Mouse (Mus musculus): ENCODE data around the gene Nav2. TPM values are rescaled to one million over a fixed set of nuclear protein-coding genes. Genes with fewer than 3 reads are reported as not detected.

Gene Nav2
- polyA plus RNA-seq, 1 experiment: 38.5 TPM

DNA sequence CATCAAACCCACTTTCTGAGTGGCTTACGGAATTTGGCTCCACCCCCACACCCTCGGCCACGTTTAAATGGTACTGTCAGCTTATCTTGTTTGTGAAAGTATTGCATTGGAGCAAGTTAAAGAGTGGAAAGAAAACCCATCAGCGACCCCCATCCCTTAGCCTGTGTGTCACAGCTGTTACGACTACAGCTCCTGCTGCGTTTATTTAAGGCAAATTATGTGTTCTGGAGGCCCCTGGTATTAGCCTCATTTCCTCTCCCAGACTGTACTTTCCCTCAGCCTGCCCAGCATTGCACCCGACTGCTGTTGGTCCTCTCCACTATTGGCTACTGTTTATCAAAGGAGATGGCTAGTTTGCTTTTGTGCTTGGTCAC, 569.4 kb downstream of the Nav2 start:
- no peak for TF ChIP-seq POLR2A (IDR thresholded peaks at IDR 0.05; ENCODE audit: extremely low read depth, insufficient read depth, low read length)
- no peak for TF ChIP-seq CTCF (IDR thresholded peaks at IDR 0.05; ENCODE audit: extremely low read depth, insufficient read depth, low read length)
- H3K4me1 ChIP-seq (ENCODE audit: control insufficient read depth, insufficient read depth, low read length): peaks cover 9% of the 10 kb centered on the region; the same call in 1 of the 2 replicates
- H3K27ac ChIP-seq (ENCODE audit: insufficient read depth, low read length): peak overlapping the region; percentile 42; the same call in 1 of the 2 replicates
- H3K4me3 ChIP-seq (ENCODE audit: insufficient read depth, low read length): no peak overlapping the region

- Histone ChIP-seq H3K27ac (ENCODE audit: insufficient read depth, low read length) (no peak overlapping the region), H3K4me3 (ENCODE audit: insufficient read depth, low read length) (no peak overlapping the region), H3K4me1 (ENCODE audit: control insufficient read depth, insufficient read depth, low read length) (peaks cover 9% of the 10 kb centered on the region; the same call in 1 of the 2 replicates)
- TF ChIP-seq POLR2A (IDR thresholded peaks at IDR 0.05; ENCODE audit: extremely low read depth, insufficient read depth, low read length) (no peak), CTCF (IDR thresholded peaks at IDR 0.05; ENCODE audit: extremely low read depth, insufficient read depth, low read length) (no peak)
Observed at GRCm38 (mm10) chr7:49478886-49479285, 570.4 kb downstream of the Nav2 start.

DNA sequence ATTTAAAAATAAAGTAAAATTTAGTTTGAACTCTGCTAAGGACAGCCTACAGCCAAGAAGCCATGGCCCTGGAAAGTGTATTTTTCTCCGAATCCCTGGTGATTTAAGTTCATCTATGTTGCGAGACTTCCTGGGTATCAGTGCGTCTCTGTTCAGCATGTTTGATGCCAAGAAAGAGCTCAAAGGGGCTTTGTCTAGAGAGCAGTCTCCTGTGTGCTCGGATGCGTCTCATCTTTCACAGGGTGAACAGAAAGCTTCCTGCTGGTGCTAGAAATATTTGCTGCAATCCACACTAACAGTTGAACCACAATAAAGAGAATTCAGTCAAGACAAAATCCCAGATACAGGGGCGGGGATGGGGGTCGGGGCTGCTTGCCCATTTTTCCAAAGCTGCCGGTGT, 572.4 kb downstream of the Nav2 start:
- Histone ChIP-seq H3K27ac (ENCODE audit: insufficient read depth, low read length) (no peak overlapping the region), H3K4me3 (ENCODE audit: insufficient read depth, low read length) (no peak overlapping the region), H3K4me1 (ENCODE audit: control insufficient read depth, insufficient read depth, low read length) (peaks cover 10% of the 10 kb centered on the region; the same call in 1 of the 2 replicates)
- TF ChIP-seq CTCF (IDR thresholded peaks at IDR 0.05; ENCODE audit: extremely low read depth, insufficient read depth, low read length): no peak
- TF ChIP-seq POLR2A (IDR thresholded peaks at IDR 0.05; ENCODE audit: extremely low read depth, insufficient read depth, low read length): no peak

GRCm38 (mm10) chr7:49484036-49484744, 575.7 kb downstream of the Nav2 start:
- TF ChIP-seq POLR2A (IDR thresholded peaks at IDR 0.05; ENCODE audit: extremely low read depth, insufficient read depth, low read length): no peak
- no peak for TF ChIP-seq CTCF (IDR thresholded peaks at IDR 0.05; ENCODE audit: extremely low read depth, insufficient read depth, low read length)
- no peak overlapping the region for H3K4me3 ChIP-seq (ENCODE audit: insufficient read depth, low read length)
- H3K27ac ChIP-seq (ENCODE audit: insufficient read depth, low read length): 0 out of 2 replicates have a peak overlapping the region, but pooled peaks have one; percentile 6

DNA sequence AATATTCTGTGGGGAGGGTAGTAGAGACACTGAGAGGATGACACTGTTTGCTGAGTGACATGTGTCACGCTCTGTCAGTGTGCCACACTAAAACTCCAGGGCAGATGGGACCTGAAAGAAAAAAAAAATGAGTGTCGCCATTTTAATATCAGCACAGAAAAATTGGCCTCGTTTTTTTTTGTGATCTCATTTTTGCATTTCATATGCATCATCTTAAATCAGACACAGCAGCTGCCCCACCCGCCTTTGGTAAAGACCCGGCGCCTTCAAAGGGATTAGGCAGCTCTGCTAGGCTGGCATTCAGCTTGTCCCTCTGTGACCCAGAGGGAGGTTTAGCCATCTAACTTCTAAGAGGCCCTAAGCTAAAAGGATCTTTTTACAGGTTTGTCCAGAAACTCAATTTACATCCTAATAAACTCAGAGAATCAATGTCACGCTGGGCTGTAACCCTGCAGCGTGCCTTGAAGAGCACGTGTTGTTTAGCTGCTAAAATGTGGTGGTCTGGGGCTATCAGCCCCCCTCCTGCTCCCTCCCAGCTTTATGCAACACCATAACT, 576.9 kb downstream of the Nav2 start:
- Histone ChIP-seq H3K27ac (ENCODE audit: insufficient read depth, low read length) (no peak overlapping the region), H3K4me3 (ENCODE audit: insufficient read depth, low read length) (peak overlapping the region; percentile 2; the same call in 1 of the 2 replicates), H3K4me1 (ENCODE audit: control insufficient read depth, insufficient read depth, low read length) (peaks cover 6% of the 10 kb centered on the region; the same call in 1 of the 2 replicates)
- TF ChIP-seq POLR2A (IDR thresholded peaks at IDR 0.05; ENCODE audit: extremely low read depth, insufficient read depth, low read length) (no peak), CTCF (IDR thresholded peaks at IDR 0.05; ENCODE audit: extremely low read depth, insufficient read depth, low read length) (no peak)

More at GRCm38 (mm10) chr7:49484036-49484744, 575.7 kb downstream of the Nav2 start:
- H3K4me1 ChIP-seq (ENCODE audit: control insufficient read depth, insufficient read depth, low read length): peaks cover 10% of the 10 kb centered on the region; the same call in 1 of the 2 replicates

DNA sequence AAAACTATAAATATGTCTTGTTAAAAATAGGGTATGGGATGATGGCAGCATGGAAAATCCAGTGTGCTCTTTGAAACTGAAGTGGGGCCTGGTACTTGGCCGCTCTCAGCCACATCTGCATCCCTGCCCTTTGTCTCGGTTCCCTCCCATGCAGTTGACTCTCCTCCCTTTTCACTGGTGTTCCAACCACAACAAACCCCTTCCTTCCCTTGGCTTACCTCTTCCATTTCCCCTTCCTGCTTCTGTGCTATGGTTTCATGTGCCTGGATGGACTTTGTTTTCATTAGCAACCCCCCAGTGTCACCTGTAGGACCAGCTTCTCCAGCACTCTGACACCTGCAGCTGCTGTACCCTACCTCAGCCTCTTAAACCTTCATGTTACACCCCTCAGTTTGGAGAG, 578.8 kb downstream of the Nav2 start:
- H3K4me1 ChIP-seq (ENCODE audit: control insufficient read depth, insufficient read depth, low read length): peaks cover 8% of the 10 kb centered on the region
- H3K4me3 ChIP-seq (ENCODE audit: insufficient read depth, low read length): no peak overlapping the region
- no peak overlapping the region for H3K27ac ChIP-seq (ENCODE audit: insufficient read depth, low read length)
- no peak for TF ChIP-seq CTCF (IDR thresholded peaks at IDR 0.05; ENCODE audit: extremely low read depth, insufficient read depth, low read length)
- no peak for TF ChIP-seq POLR2A (IDR thresholded peaks at IDR 0.05; ENCODE audit: extremely low read depth, insufficient read depth, low read length)

DNA sequence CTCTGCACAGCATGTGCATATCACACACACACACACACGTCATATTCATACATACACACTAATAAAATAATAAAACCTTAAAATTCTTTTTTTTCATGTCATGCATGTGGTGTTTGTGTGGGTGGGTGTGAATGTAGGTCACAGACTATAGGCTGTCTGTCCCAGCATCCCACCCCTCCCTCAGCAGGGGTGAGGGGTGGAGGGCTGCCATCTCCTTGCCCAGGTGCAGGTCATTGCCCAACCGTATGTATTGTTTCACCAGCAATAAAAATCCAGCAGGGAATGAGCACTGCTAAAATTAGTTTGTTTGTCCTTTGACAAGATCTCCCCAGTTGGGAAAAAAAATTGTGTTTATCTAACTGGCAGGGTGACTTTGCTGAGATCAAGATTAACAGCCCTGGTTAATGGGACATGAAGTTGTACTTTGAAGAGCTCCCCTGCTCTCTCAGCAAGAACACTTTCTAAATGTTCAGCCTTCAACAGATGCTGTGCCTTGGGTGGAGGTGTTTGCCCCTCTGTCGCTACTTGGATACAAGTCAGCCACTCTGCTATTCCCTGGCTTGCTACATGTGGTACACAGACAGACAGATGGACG, 580.1 kb downstream of the Nav2 start:
- Histone ChIP-seq H3K4me3 (ENCODE audit: insufficient read depth, low read length) (no peak overlapping the region), H3K4me1 (ENCODE audit: control insufficient read depth, insufficient read depth, low read length) (peaks cover 8% of the 10 kb centered on the region), H3K27ac (ENCODE audit: insufficient read depth, low read length) (no peak overlapping the region)
- TF ChIP-seq POLR2A (IDR thresholded peaks at IDR 0.05; ENCODE audit: extremely low read depth, insufficient read depth, low read length): no peak
- no peak for TF ChIP-seq CTCF (IDR thresholded peaks at IDR 0.05; ENCODE audit: extremely low read depth, insufficient read depth, low read length)

GRCm38 (mm10) chr7:49490814-49491213, 582.3 kb downstream of the Nav2 start:
- H3K4me3 ChIP-seq (ENCODE audit: insufficient read depth, low read length): no peak overlapping the region
- no peak overlapping the region; the same call in 1 of the 2 replicates for H3K27ac ChIP-seq (ENCODE audit: insufficient read depth, low read length)
- TF ChIP-seq POLR2A (IDR thresholded peaks at IDR 0.05; ENCODE audit: extremely low read depth, insufficient read depth, low read length): no peak
- no peak for TF ChIP-seq CTCF (IDR thresholded peaks at IDR 0.05; ENCODE audit: extremely low read depth, insufficient read depth, low read length)
- peaks cover 16% of the 10 kb centered on the region for H3K4me1 ChIP-seq (ENCODE audit: control insufficient read depth, insufficient read depth, low read length)

- peaks cover 22% of the 10 kb centered on the region for H3K4me1 ChIP-seq (ENCODE audit: control insufficient read depth, insufficient read depth, low read length)
- no peak overlapping the region for H3K4me3 ChIP-seq (ENCODE audit: insufficient read depth, low read length)
- no peak for TF ChIP-seq CTCF (IDR thresholded peaks at IDR 0.05; ENCODE audit: extremely low read depth, insufficient read depth, low read length)
- TF ChIP-seq POLR2A (IDR thresholded peaks at IDR 0.05; ENCODE audit: extremely low read depth, insufficient read depth, low read length): no peak
- no peak overlapping the region for H3K27ac ChIP-seq (ENCODE audit: insufficient read depth, low read length)
Observed at GRCm38 (mm10) chr7:49492622-49493021, 584.1 kb downstream of the Nav2 start.

All from cortical plate, adult 2 months (tissue).